13 mouse cellular contexts compared by ENCODE assay signal in the genomic region with DNA sequence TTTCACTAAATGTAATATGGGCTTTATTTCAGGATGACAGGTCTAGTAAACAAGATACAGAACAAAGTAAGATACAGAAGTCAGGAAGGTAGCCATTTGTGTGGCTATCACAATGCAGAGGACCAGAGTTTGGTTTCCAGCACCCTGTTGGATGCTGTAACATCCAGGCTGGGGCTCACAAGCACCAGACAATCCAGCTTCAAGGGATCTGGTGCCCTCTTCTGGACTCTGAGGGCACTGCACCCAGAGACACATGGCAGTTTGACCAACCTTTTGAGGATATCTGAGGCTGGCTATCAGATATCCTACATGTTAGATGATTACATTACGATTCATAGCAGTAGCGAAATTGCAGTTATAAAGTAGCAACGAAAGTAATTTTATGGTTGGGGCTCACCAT. TPM values are rescaled to one million over a fixed set of nuclear protein-coding genes. Genes with fewer than 3 reads are reported as not detected.
DNase-seq lines count a peak whose midpoint lies in the region; ATAC-seq and TF ChIP-seq lines count a peak whose summit lies in the region.
"Had no signal": no experiment of that assay in that cellular context is flagged by ENCODE, and none has a peak within 500 bp of the region (broad histone marks: within the 10 kb centered on the region; RNA-seq: fewer than 3 reads in every experiment).

No protein-coding gene starts in this region.

- no peaks in the 10 kb centered on the region for H3K27me3 ChIP-seq in hindbrain, embryonic 11.5 days (ENCODE audit: control insufficient read depth, insufficient read depth, low read length)
- H3K27me3 ChIP-seq in hindbrain, embryonic 12.5 days: no peaks in the 10 kb centered on the region
- no peaks in the 10 kb centered on the region for H3K27me3 ChIP-seq in thymus, adult 2 months (ENCODE audit: control insufficient read depth, insufficient read depth, low read length)
- H3K27me3 ChIP-seq in embryonic facial prominence, embryonic 10.5 days (replicated peaks; ENCODE audit: low read depth, poor library complexity, severe bottlenecking): no peaks in the 10 kb centered on the region
- H3K27me3 ChIP-seq: embryonic facial prominence, embryonic 13.5 days; limb, embryonic 12.5 days had no signal

- no peak for TF ChIP-seq POLR2A in thymus, adult 2 months (IDR thresholded peaks at IDR 0.05; ENCODE audit: control insufficient read depth, extremely low read depth, insufficient read depth, low read length, poor library complexity)
- TF ChIP-seq POLR2A in brain, embryonic 14.5 days (IDR thresholded peaks at IDR 0.05; ENCODE audit: borderline replicate concordance, extremely low read depth, insufficient read depth, insufficient read length, poor library complexity, severe bottlenecking): no peak

- peak; percentile 31 for DNase-seq in hindbrain, embryonic 11.5 days (ENCODE audit: low spot score)
- peak; percentile 21 for DNase-seq in thymus, adult 2 months
- DNase-seq in thymus, postnatal 36 days: no peak
- no peak for DNase-seq in brain, embryonic 14.5 days (ENCODE audit: low read depth)
- DNase-seq in thymus, postnatal 25 days: peak; percentile 12
- no peak for DNase-seq in embryonic facial prominence, embryonic 10.5 days (ENCODE audit: low spot score)
- DNase-seq in kidney, adult 9 months: no peak
- DNase-seq: gastrocnemius, postnatal 10 days; heart, postnatal 4 days had no signal

- no peaks in the 10 kb centered on the region for H3K4me1 ChIP-seq in hindbrain, embryonic 11.5 days (replicated peaks; ENCODE audit: control insufficient read depth, insufficient read depth, low read length)
- no peaks in the 10 kb centered on the region for H3K4me1 ChIP-seq in hindbrain, embryonic 12.5 days
- H3K4me1 ChIP-seq in thymus, adult 2 months (replicated peaks; ENCODE audit: control insufficient read depth, insufficient read depth, low read length): no peaks in the 10 kb centered on the region
- H3K4me1 ChIP-seq in embryonic facial prominence, embryonic 10.5 days: no peaks in the 10 kb centered on the region
- H3K4me1 ChIP-seq: embryonic facial prominence, embryonic 13.5 days; limb, embryonic 12.5 days had no signal

- H3K9ac ChIP-seq in hindbrain, embryonic 11.5 days (ENCODE audit: low read depth, low read length): no peak overlapping the region
- H3K9ac ChIP-seq in hindbrain, embryonic 12.5 days: no peak overlapping the region
- H3K9ac ChIP-seq: embryonic facial prominence, embryonic 13.5 days; limb, embryonic 12.5 days had no signal

- TF ChIP-seq CTCF in thymus, adult 2 months (IDR thresholded peaks at IDR 0.05; ENCODE audit: borderline replicate concordance, control insufficient read depth, extremely low read depth, insufficient read depth, low read length, poor library complexity): peak; percentile 32; the same call in 1 of the 2 replicates
- TF ChIP-seq CTCF in brain, embryonic 14.5 days (IDR thresholded peaks at IDR 0.05; ENCODE audit: borderline replicate concordance, extremely low read depth, insufficient read depth, insufficient read length): peak; percentile 31; the same call in 1 of the 2 replicates

- H3K9me3 ChIP-seq in hindbrain, embryonic 11.5 days (ENCODE audit: control insufficient read depth, low read length): no peaks in the 10 kb centered on the region
- H3K9me3 ChIP-seq in hindbrain, embryonic 12.5 days (replicated peaks): no peaks in the 10 kb centered on the region
- H3K9me3 ChIP-seq in embryonic facial prominence, embryonic 10.5 days: peaks cover 8% of the 10 kb centered on the region; the same call in 1 of the 2 replicates

- H3K4me2 ChIP-seq in hindbrain, embryonic 11.5 days (replicated peaks; ENCODE audit: low read depth, low read length): no peak overlapping the region
- no peak overlapping the region for H3K4me2 ChIP-seq in hindbrain, embryonic 12.5 days (replicated peaks)
- H3K4me2 ChIP-seq: embryonic facial prominence, embryonic 13.5 days; limb, embryonic 12.5 days; midbrain, embryonic 11.5 days had no signal

- no peak overlapping the region for H3K27ac ChIP-seq in hindbrain, embryonic 11.5 days (ENCODE audit: low read depth, low read length)
- no peak overlapping the region for H3K27ac ChIP-seq in hindbrain, embryonic 12.5 days
- no peak overlapping the region for H3K27ac ChIP-seq in thymus, adult 2 months (ENCODE audit: control insufficient read depth, insufficient read depth, low read length)
- no peak overlapping the region for H3K27ac ChIP-seq in embryonic facial prominence, embryonic 10.5 days (replicated peaks)
- H3K27ac ChIP-seq: embryonic facial prominence, embryonic 13.5 days; limb, embryonic 12.5 days had no signal

- 93% methylated on average over 3 of the region's 3 CpGs for WGBS in hindbrain, embryonic 11.5 days
- WGBS in hindbrain, embryonic 12.5 days: 97% methylated on average over 3 of the region's 3 CpGs
- WGBS in thymus, adult 2 months: 100% methylated on average over 3 of the region's 3 CpGs
- WGBS in embryonic facial prominence, embryonic 10.5 days: 93% methylated on average over 3 of the region's 3 CpGs

- no peak for ATAC-seq in hindbrain, embryonic 11.5 days (ENCODE audit: low FRiP score)
- no peak for ATAC-seq in hindbrain, embryonic 12.5 days (ENCODE audit: low FRiP score)

- H3K36me3 ChIP-seq in hindbrain, embryonic 11.5 days (ENCODE audit: control insufficient read depth, insufficient read depth, low read length): no peaks in the 10 kb centered on the region
- 0 out of 2 replicates have a peak, but pooled peaks cover 9% of the 10 kb centered on the region for H3K36me3 ChIP-seq in hindbrain, embryonic 12.5 days
- H3K36me3 ChIP-seq in thymus, adult 2 months (ENCODE audit: control insufficient read depth, insufficient read depth, low read length): no peaks in the 10 kb centered on the region
- H3K36me3 ChIP-seq in embryonic facial prominence, embryonic 10.5 days (replicated peaks): peaks cover 38% of the 10 kb centered on the region

- no peak overlapping the region for H3K4me3 ChIP-seq in hindbrain, embryonic 11.5 days (ENCODE audit: low read depth, low read length)
- no peak overlapping the region for H3K4me3 ChIP-seq in hindbrain, embryonic 12.5 days
- H3K4me3 ChIP-seq in thymus, adult 2 months (ENCODE audit: control insufficient read depth, insufficient read depth, low read length): no peak overlapping the region
- H3K4me3 ChIP-seq in embryonic facial prominence, embryonic 10.5 days: no peak overlapping the region
- H3K4me3 ChIP-seq: embryonic facial prominence, embryonic 13.5 days; limb, embryonic 12.5 days had no signal

RNA-seq across cellular contexts. Expression of gene Rexo2, which starts 14.8 kb away (rescaled TPM):
- polyA plus RNA-seq in hindbrain, embryonic 11.5 days (2014; fragmentation: Nextera tagmentation; extraction: Ambion mirVana): 80.3 and 88.0 TPM in 2 replicates
- 81.3 and 85.6 TPM in 2 replicates for polyA plus RNA-seq in hindbrain, embryonic 12.5 days (2016; fragmentation: Nextera tagmentation; extraction: Ambion mirVana)
- 48.4 and 51.0 TPM in 2 replicates for polyA plus RNA-seq in thymus, adult 2 months (2012; rRNA removed)
- 80.3 and 93.7 TPM in 2 replicates for polyA plus RNA-seq in brain, embryonic 14.5 days (2012; rRNA removed)
- 109 and 110 TPM in 2 replicates for polyA plus RNA-seq in embryonic facial prominence, embryonic 10.5 days (2016; fragmentation: Nextera tagmentation; extraction: Ambion mirVana)

RNA-seq across cellular contexts. Expression of gene Rbm7, which starts 29.4 kb away (rescaled TPM):
- 116 and 122 TPM in 2 replicates for polyA plus RNA-seq in hindbrain, embryonic 11.5 days (2014; fragmentation: Nextera tagmentation; extraction: Ambion mirVana)
- polyA plus RNA-seq in hindbrain, embryonic 12.5 days (2016; fragmentation: Nextera tagmentation; extraction: Ambion mirVana): 100 and 101 TPM in 2 replicates
- 30.9 and 37.2 TPM in 2 replicates for polyA plus RNA-seq in thymus, adult 2 months (2012; rRNA removed)
- 38.6 and 43.9 TPM in 2 replicates for polyA plus RNA-seq in brain, embryonic 14.5 days (2012; rRNA removed)
- polyA plus RNA-seq in embryonic facial prominence, embryonic 10.5 days (2016; fragmentation: Nextera tagmentation; extraction: Ambion mirVana): 115 and 118 TPM in 2 replicates

RNA-seq across cellular contexts. Expression of gene Gm5617, which starts 29.6 kb away (rescaled TPM):
- polyA plus RNA-seq in hindbrain, embryonic 11.5 days (2014; fragmentation: Nextera tagmentation; extraction: Ambion mirVana): 34.5 and 35.2 TPM in 2 replicates
- 37.6 and 39.5 TPM in 2 replicates for polyA plus RNA-seq in hindbrain, embryonic 12.5 days (2016; fragmentation: Nextera tagmentation; extraction: Ambion mirVana)
- polyA plus RNA-seq in thymus, adult 2 months (2012; rRNA removed): 44.7 and 60.3 TPM in 2 replicates
- 18.8 and 25.5 TPM in 2 replicates for polyA plus RNA-seq in brain, embryonic 14.5 days (2012; rRNA removed)
- polyA plus RNA-seq in embryonic facial prominence, embryonic 10.5 days (2016; fragmentation: Nextera tagmentation; extraction: Ambion mirVana): 26.8 and 27.9 TPM in 2 replicates

Comparison
In these comparisons a context has a peak if more than half of its experiments do, and no peak if none do; other contexts are left out.
1. DNase-seq: peak in hindbrain, embryonic 11.5 days (single experiment), thymus, adult 2 months (single experiment) and thymus, postnatal 25 days (single experiment); none in thymus, postnatal 36 days (0 of 2), brain, embryonic 14.5 days (single experiment), embryonic facial prominence, embryonic 10.5 days (single experiment) and kidney, adult 9 months (single experiment).